Mouse (Mus musculus) kidney, adult 2 months (tissue): ENCODE data around the gene Doxl2. TPM values are rescaled to one million over a fixed set of nuclear protein-coding genes. Genes with fewer than 3 reads are reported as not detected.

ENCODE experiments used
- DNase-seq: peaks from one replicate; pipeline ENCODE4 v3.0.0; 2021
- H3K27ac ChIP-seq: fragments of 200-500 bp; 2 replicates; pipeline ENCODE4 v1.5.1; 2012; ENCODE audit warnings: low read depth, low read length, control low read depth, inconsistent platforms; ENCODE audit not compliant: insufficient read depth
- H3K27me3 ChIP-seq: fragments of 200-500 bp; replicated peaks from 2 replicates; pipeline ENCODE4 v1.6.1; 2012; ENCODE audit warnings: mild to moderate bottlenecking, moderate library complexity, low read length, inconsistent platforms; ENCODE audit not compliant: control insufficient read depth, insufficient read depth
- H3K36me3 ChIP-seq: fragments of 200-500 bp; 2 replicates; pipeline ENCODE4 v1.6.1; 2012; ENCODE audit warnings: mild to moderate bottlenecking, moderate library complexity, low read length, inconsistent platforms; ENCODE audit not compliant: control insufficient read depth, insufficient read depth
- H3K4me1 ChIP-seq: fragments of 200-500 bp; 2 replicates; pipeline ENCODE4 v1.6.1; 2011; ENCODE audit warnings: low read length; ENCODE audit not compliant: control insufficient read depth, insufficient read depth
- H3K4me3 ChIP-seq: fragments of 200-500 bp; 2 replicates; pipeline ENCODE4 v1.5.1; 2011; ENCODE audit warnings: mild to moderate bottlenecking, low read depth, low read length, control low read depth; ENCODE audit not compliant: insufficient read depth
- CTCF ChIP-seq: fragments of 200-500 bp; conservative IDR thresholded peaks from 2 replicates; pipeline ENCODE4 v1.5.1; 2011; ENCODE audit warnings: low read depth, mild to moderate bottlenecking, control low read depth, low read length, moderate library complexity, mixed read lengths; ENCODE audit not compliant: insufficient read depth, insufficient read length
- POLR2A ChIP-seq: fragments of 200-500 bp; IDR thresholded peaks from one replicate; pipeline ENCODE4 v1.6.1; 2011; ENCODE audit warnings: low read depth, low read length, control low read depth
- WGBS: fragments of 180-500 bp; shearing (Covaris S2); methylation state at CpG from one replicate; pipeline ENCODE4 v1.1.7; 2018; 5-methylcytosine and 5-hydroxymethylcytosine counted together
- polyA plus RNA-seq: library from polyadenylated mRNA; depleted of rRNA; stranded (reverse); fragments of >200 nt; gene quantifications from 2 replicates; pipeline ENCODE4 v1.2.3, GENCODE M21; 2012; rRNA removed

The Doxl2 gene
- polyA plus RNA-seq, 1 experiment = not detected

DNA sequence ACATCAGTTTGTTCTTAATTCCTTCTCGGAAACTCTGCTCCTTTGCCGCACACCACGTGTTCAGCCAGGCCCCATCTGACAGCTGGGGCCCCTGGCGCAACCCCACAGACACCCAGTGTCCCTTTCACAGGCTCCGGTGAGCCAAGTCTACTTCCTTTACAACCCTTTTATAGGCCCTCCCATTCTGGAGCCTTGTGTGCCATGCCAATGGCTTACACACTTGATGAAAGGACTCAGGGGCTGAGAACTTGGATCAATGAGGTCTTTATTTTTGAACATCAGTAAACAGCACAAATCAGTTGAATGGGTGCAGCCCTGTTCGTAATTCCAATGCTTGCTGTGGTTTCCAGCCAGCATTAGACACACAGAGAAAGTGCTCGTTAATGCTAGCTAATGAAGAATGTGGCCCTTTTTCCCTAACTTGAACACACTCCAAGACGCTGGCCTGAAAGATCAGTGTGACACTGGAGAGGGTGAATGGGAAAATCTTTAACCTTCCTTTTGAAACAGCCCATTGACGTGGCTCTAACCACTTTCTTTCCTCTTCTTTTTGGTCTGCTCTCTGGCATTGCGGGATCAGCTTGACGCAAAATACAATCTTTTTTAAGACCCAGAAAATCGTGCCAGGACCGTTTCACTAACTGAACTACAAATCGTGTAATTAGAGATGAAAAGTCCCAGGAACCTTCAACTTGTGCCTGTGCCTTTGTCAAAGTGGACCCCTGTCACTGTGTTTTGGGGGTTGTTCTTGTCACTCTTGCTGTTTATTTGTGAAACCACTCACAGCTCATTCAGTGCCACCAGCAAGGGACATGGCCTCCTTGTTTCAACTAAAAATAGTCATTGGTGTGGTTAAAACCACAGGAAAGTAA, 46.6 kb downstream of the Doxl2 start:
- TF ChIP-seq CTCF (no peak), POLR2A (no peak)
- H3K36me3 ChIP-seq = no peaks in the 10 kb centered on the region
- no peak overlapping the region for H3K4me3 ChIP-seq
- H3K27ac ChIP-seq = no peak overlapping the region
- DNase-seq = no peak
- H3K27me3 ChIP-seq = no peaks in the 10 kb centered on the region
- no peaks in the 10 kb centered on the region for H3K4me1 ChIP-seq
- WGBS = 71% methylated on average over 14 of the region's 14 CpGs

GRCm38 (mm10) chr6:49022384-49022783, 47.6 kb downstream of the Doxl2 start:
- TF ChIP-seq CTCF = no peak
- TF ChIP-seq POLR2A = no peak
- no peaks in the 10 kb centered on the region for H3K4me1 ChIP-seq
- 92% methylated on average over 2 of the region's 2 CpGs for WGBS
- H3K36me3 ChIP-seq = no peaks in the 10 kb centered on the region
- H3K27me3 ChIP-seq = no peaks in the 10 kb centered on the region
- H3K27ac ChIP-seq = no peak overlapping the region
- no peak overlapping the region for H3K4me3 ChIP-seq
- no peak for DNase-seq

DNA sequence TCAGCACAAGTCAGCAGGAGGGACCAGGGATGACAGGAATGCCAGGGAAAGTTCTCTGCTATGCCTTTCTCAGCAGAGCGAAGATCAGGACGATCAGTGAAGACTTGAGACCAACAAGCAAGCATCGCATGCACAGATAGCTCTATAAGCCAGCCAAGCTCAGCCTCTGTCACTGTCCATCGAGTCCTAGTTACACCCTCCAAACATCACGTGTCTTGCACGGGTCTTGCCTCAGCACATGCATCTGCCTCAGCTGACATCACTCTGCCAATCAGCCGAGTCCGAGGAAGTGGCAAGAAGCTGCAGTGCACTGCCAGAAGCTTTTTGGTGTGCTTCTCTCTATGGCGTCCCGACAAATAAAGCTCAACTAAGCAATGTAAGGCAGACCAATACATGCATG, 48.6 kb downstream of the Doxl2 start:
- TF ChIP-seq CTCF (no peak), POLR2A (no peak)
- H3K4me1 ChIP-seq = no peaks in the 10 kb centered on the region
- DNase-seq = no peak
- H3K4me3 ChIP-seq = no peak overlapping the region
- no peaks in the 10 kb centered on the region for H3K36me3 ChIP-seq
- 76% methylated on average over 10 of the region's 10 CpGs for WGBS
- H3K27ac ChIP-seq = no peak overlapping the region
- no peaks in the 10 kb centered on the region for H3K27me3 ChIP-seq

DNA sequence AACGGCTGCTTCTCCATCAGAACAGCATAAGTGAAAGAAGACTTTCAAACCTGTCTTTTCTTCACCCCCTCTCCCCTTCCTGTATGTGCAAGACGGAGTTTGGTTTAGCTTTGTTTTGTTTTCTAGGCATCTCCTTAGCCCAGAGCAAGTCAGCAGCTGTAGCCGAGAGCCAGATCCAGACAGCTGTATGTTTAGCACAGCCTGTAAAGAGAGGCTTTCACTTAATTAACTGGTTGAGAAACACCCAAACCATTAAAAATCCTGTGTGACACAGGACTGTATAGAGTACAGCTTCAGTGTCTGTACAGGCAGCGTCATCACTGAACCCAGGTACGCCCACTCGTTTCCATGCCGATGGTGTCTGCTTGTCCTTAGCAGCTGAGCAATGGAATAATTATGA, 50.5 kb downstream of the Doxl2 start:
- Histone ChIP-seq H3K36me3 (no peaks in the 10 kb centered on the region), H3K4me1 (no peaks in the 10 kb centered on the region), H3K27me3 (no peaks in the 10 kb centered on the region), H3K27ac (no peak overlapping the region), H3K4me3 (no peak overlapping the region)
- TF ChIP-seq POLR2A (no peak), CTCF (no peak)
- no peak for DNase-seq
- 85% methylated on average over 7 of the region's 7 CpGs for WGBS

GRCm38 (mm10) chr6:49026496-49026895, 51.7 kb downstream of the Doxl2 start:
- 88% methylated on average over 5 of the region's 5 CpGs for WGBS
- Histone ChIP-seq H3K4me3 (no peak overlapping the region), H3K36me3 (no peaks in the 10 kb centered on the region), H3K27me3 (no peaks in the 10 kb centered on the region), H3K27ac (no peak overlapping the region), H3K4me1 (no peaks in the 10 kb centered on the region)
- TF ChIP-seq CTCF = no peak
- TF ChIP-seq POLR2A = no peak
- no peak for DNase-seq

- no peak for TF ChIP-seq POLR2A
- no peak for TF ChIP-seq CTCF
- no peaks in the 10 kb centered on the region for H3K36me3 ChIP-seq
- H3K4me3 ChIP-seq = no peak overlapping the region
- no peak overlapping the region for H3K27ac ChIP-seq
- 67% methylated on average over 6 of the region's 6 CpGs for WGBS
- no peaks in the 10 kb centered on the region for H3K4me1 ChIP-seq
- no peaks in the 10 kb centered on the region for H3K27me3 ChIP-seq
- no peak for DNase-seq
Observed at GRCm38 (mm10) chr6:49028019-49028418, 53.3 kb downstream of the Doxl2 start.

Other genes with a start within 250 kb of the Doxl2 start
- 8.3 and 10.0 TPM in 2 replicates for gene Gimap1, start 235.9 kb upstream of the Doxl2 start, polyA plus RNA-seq
- 16.2 and 19.6 TPM in 2 replicates for gene Gimap5, start 228.8 kb upstream of the Doxl2 start, polyA plus RNA-seq
- gene Gimap3, start 204.1 kb upstream of the Doxl2 start, polyA plus RNA-seq = 3.1 and 10.6 TPM in 2 replicates
- gene Tmem176a, start 134.0 kb upstream of the Doxl2 start, polyA plus RNA-seq = 509 and 544 TPM in 2 replicates
- 1,386 and 1,411 TPM in 2 replicates for gene Tmem176b, start 133.5 kb upstream of the Doxl2 start, polyA plus RNA-seq
- gene Aoc1, start 102.1 kb upstream of the Doxl2 start, polyA plus RNA-seq = 7.3 and 7.7 TPM in 2 replicates
- gene 1600015I10Rik, start 45.1 kb upstream of the Doxl2 start, polyA plus RNA-seq = not detected in 2 replicates
- 0.05 TPM in 1 of 2 replicates, not detected in the other for gene Svs1, start 11.9 kb downstream of the Doxl2 start, polyA plus RNA-seq
- gene Gpnmb, start 61.6 kb downstream of the Doxl2 start, polyA plus RNA-seq = 1.2 and 1.7 TPM in 2 replicates
- gene Malsu1, start 98.8 kb downstream of the Doxl2 start, polyA plus RNA-seq = 22.7 and 27.0 TPM in 2 replicates
- 0.03 and 0.04 TPM in 2 replicates for gene Igf2bp3, start 240.0 kb downstream of the Doxl2 start, polyA plus RNA-seq